Mouse (Mus musculus) kidney, adult 2 months (tissue): ENCODE measurements around the gene Mgst2.

Experiments used
- CTCF ChIP-seq: fragments of 200-500 bp; conservative IDR thresholded peaks from 2 replicates; pipeline ENCODE4 v1.5.1; 2011; ENCODE audit warnings: low read depth, mild to moderate bottlenecking, control low read depth, low read length, moderate library complexity, mixed read lengths; ENCODE audit not compliant: insufficient read depth, insufficient read length
- POLR2A ChIP-seq: fragments of 200-500 bp; IDR thresholded peaks from one replicate; pipeline ENCODE4 v1.6.1; 2011; ENCODE audit warnings: low read depth, low read length, control low read depth

- TF ChIP-seq POLR2A (no peak), CTCF (0 out of 2 replicates have a peak, but pooled peaks have one; percentile 1)
Measured at GRCm38 (mm10) chr3:51652701-51653100, 7.5 kb upstream of the Mgst2 start.
